Mouse (Mus musculus) heart, embryonic 13.5 days (tissue): ENCODE data around the gene Mthfr. TPM values are rescaled to one million over a fixed set of nuclear protein-coding genes. Genes with fewer than 3 reads are reported as not detected.
A peak's percentile ranks its signal among the peaks of the same experiment; 100 is the strongest.

Source experiments
- ATAC-seq: fragments of 200-750 bp; cut with Nextera tagmentation; 2 replicates; pipeline ENCODE4 v1.8.0; 2017; ENCODE audit warnings: moderate TSS enrichment; ENCODE audit not compliant: insufficient number of reproducible peaks, low FRiP score, low TSS enrichment; ENCODE audit errors: extremely low read depth
- H3K27ac ChIP-seq: fragments of 300-500 bp; sonication (generic); replicated peaks from 2 replicates; pipeline ENCODE4 v1.5.1; 2015; ENCODE audit warnings: moderate library complexity, mild to moderate bottlenecking, inconsistent platforms
- H3K27me3 ChIP-seq: fragments of 300-500 bp; sonication (generic); replicated peaks from 2 replicates; pipeline ENCODE4 v1.6.1; 2015; ENCODE audit warnings: mild to moderate bottlenecking, inconsistent platforms
- H3K36me3 ChIP-seq: fragments of 300-500 bp; sonication (generic); 2 replicates; pipeline ENCODE4 v1.6.1; 2015; ENCODE audit warnings: mild to moderate bottlenecking, inconsistent platforms
- H3K4me1 ChIP-seq: fragments of 300-500 bp; sonication (generic); 2 replicates; pipeline ENCODE4 v1.6.1; 2015; ENCODE audit warnings: inconsistent platforms
- H3K4me2 ChIP-seq: fragments of 300-500 bp; sonication (generic); 2 replicates; pipeline ENCODE4 v1.6.1; 2015; ENCODE audit warnings: inconsistent platforms, mild to moderate bottlenecking, moderate library complexity
- H3K4me3 ChIP-seq: fragments of 300-500 bp; sonication (generic); 2 replicates; pipeline ENCODE4 v1.5.1; 2015; ENCODE audit warnings: moderate library complexity, mild to moderate bottlenecking, inconsistent platforms
- H3K9ac ChIP-seq: fragments of 300-500 bp; sonication (generic); 2 replicates; pipeline ENCODE4 v1.6.1; 2015; ENCODE audit warnings: inconsistent platforms, mild to moderate bottlenecking, moderate library complexity
- H3K9me3 ChIP-seq: fragments of 300-500 bp; sonication (generic); 2 replicates; pipeline ENCODE4 v1.6.1; 2016; ENCODE audit warnings: inconsistent platforms
- WGBS: fragments of 180-500 bp; shearing (Covaris S2); methylation state at CpG from one replicate; pipeline ENCODE4 v1.1.7; 2015; ENCODE audit warnings: mixed read lengths; 5-methylcytosine and 5-hydroxymethylcytosine counted together
- polyA plus RNA-seq: library from polyadenylated mRNA; unstranded; fragments of >200 nt; fragmentation: Nextera tagmentation; extraction: Ambion mirVana; gene quantifications from 2 replicates; pipeline ENCODE4 v1.2.1, GENCODE M21; 2015

Gene Mthfr
- polyA plus RNA-seq, 1 experiment from 2014 or later = 11.7 TPM

- Histone ChIP-seq H3K4me3 (no peak overlapping the region), H3K4me1 (no peaks in the 10 kb centered on the region), H3K4me2 (no peak overlapping the region), H3K36me3 (peaks cover 99% of the 10 kb centered on the region), H3K9me3 (no peaks in the 10 kb centered on the region), H3K27ac (no peak overlapping the region), H3K27me3 (no peaks in the 10 kb centered on the region), H3K9ac (no peak overlapping the region)
- no peak for ATAC-seq
- WGBS = 78% methylated on average over 10 of the region's 10 CpGs
Measured at GRCm38 (mm10) chr4:148015418-148015817, 23.5 kb upstream of the Mthfr start.

GRCm38 (mm10) chr4:148016981-148017380 lies 21.9 kb upstream of the Mthfr start:
- Histone ChIP-seq H3K27ac (no peak overlapping the region), H3K36me3 (peaks cover 99% of the 10 kb centered on the region), H3K9me3 (no peaks in the 10 kb centered on the region), H3K4me3 (no peak overlapping the region), H3K4me1 (no peaks in the 10 kb centered on the region), H3K9ac (no peak overlapping the region), H3K4me2 (no peak overlapping the region), H3K27me3 (no peaks in the 10 kb centered on the region)
- 65% methylated on average over 3 of the region's 3 CpGs for WGBS
- ATAC-seq = no peak

DNA sequence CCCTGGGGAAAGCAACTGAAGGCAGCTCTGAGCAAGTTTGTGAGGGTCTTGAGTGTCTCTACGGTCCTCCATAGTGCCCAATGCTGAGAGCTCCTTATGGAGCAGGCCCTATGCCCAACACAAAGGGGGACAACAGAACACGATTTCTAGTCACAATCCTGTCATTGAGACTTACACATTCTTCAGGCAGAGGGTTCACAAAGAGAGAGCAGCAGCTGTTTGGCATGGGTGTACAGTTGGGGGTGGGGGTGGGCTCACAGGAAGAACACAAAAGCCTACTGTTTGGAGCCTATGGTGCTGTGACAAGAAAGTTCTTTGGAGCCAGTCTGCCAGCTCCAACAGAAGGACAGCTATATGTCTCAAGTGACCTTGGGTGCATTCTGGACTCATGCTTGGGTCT lies 20.5 kb upstream of the Mthfr start:
- Histone ChIP-seq H3K27me3 (no peaks in the 10 kb centered on the region), H3K4me3 (no peak overlapping the region), H3K36me3 (peaks cover 99% of the 10 kb centered on the region), H3K9me3 (no peaks in the 10 kb centered on the region), H3K9ac (no peak overlapping the region), H3K27ac (no peak overlapping the region), H3K4me1 (no peaks in the 10 kb centered on the region), H3K4me2 (no peak overlapping the region)
- WGBS = 83% methylated on average over 2 of the region's 2 CpGs
- ATAC-seq = no peak

DNA sequence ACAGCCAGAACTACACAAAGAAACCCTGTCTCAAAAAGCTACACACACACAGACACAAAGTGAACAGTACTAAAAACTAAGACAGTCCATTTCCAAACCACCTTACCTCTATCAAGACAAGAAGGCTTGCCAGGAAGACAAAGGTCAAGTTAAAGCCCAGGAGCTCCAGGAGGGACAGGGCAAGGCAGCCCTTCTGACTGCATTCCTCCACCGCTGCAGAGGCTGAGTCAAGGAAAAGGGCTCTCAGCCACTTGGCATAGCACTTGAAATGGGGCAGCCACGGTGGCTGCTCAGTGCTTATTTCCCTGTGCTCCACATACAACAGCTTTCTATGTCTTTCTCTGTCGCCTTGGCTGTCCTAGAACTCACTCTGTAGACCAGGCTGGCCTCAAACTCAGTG lies 14.9 kb upstream of the Mthfr start:
- no peaks in the 10 kb centered on the region for H3K4me1 ChIP-seq
- WGBS = 82% methylated on average over 3 of the region's 3 CpGs
- H3K9me3 ChIP-seq = no peaks in the 10 kb centered on the region
- no peak overlapping the region for H3K27ac ChIP-seq
- peaks cover 96% of the 10 kb centered on the region for H3K36me3 ChIP-seq
- H3K9ac ChIP-seq = no peak overlapping the region
- H3K4me2 ChIP-seq = no peak overlapping the region
- ATAC-seq = no peak
- H3K4me3 ChIP-seq = no peak overlapping the region
- no peaks in the 10 kb centered on the region for H3K27me3 ChIP-seq

DNA sequence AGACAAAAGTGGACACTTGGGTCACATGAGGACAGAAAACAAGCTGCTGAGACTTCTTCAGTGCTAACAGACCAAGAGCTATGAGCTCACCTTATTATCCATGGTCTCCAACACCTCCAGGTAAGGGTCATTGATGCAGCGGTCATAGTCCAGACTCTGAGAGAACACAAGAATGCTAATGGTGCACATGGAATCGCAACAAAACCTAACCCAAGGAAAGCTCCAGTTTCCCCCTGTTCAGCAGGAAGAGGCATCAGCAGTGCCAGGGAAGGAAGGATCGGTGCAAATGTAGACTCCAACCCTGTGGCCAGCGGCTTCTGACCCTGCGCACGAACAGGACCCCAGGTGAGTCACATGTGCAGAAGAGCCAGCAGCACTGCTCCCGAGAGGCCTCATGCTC lies 9.6 kb upstream of the Mthfr start:
- WGBS = 93% methylated on average over 7 of the region's 7 CpGs
- no peak overlapping the region for H3K4me2 ChIP-seq
- no peaks in the 10 kb centered on the region for H3K9me3 ChIP-seq
- no peak overlapping the region for H3K9ac ChIP-seq
- ATAC-seq = no peak
- H3K4me1 ChIP-seq = no peaks in the 10 kb centered on the region
- no peaks in the 10 kb centered on the region for H3K27me3 ChIP-seq
- H3K27ac ChIP-seq = no peak overlapping the region
- H3K4me3 ChIP-seq = no peak overlapping the region
- peaks cover 71% of the 10 kb centered on the region for H3K36me3 ChIP-seq

GRCm38 (mm10) chr4:148030506-148030905 lies 8.4 kb upstream of the Mthfr start:
- Histone ChIP-seq H3K36me3 (peaks cover 71% of the 10 kb centered on the region), H3K4me2 (no peak overlapping the region), H3K9me3 (no peaks in the 10 kb centered on the region), H3K4me3 (no peak overlapping the region), H3K27ac (no peak overlapping the region), H3K4me1 (no peaks in the 10 kb centered on the region), H3K27me3 (no peaks in the 10 kb centered on the region), H3K9ac (no peak overlapping the region)
- WGBS = 93% methylated on average over 5 of the region's 5 CpGs
- no peak for ATAC-seq

DNA sequence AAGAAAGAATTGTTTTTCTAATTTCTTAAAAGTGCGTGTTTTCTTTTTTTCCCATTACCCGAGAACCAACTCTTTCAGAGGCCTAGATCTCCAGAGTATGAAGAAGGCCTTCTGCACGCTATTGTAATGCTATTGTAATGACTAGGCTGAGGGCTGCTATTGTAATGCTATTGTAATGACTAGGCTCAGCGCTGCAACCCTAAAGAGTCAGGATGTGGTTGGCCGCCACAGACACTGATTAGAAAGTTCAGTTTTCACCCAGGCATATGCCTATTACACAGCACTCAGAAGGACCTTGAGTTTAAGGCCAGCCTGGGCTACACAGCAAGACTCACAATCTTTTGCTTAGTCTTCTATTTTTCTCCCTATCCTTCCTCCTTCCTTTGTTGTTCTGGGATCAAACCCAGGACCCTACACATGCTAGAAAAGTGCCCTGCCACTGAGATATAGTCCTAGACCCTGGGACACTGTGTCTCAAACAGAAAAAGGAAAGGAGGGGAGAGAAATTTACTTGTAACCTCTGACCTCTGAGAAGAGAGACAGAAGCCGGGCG lies 4.9 kb upstream of the Mthfr start:
- Histone ChIP-seq H3K4me2 (no peak overlapping the region), H3K4me3 (no peak overlapping the region), H3K27me3 (no peaks in the 10 kb centered on the region), H3K9me3 (no peaks in the 10 kb centered on the region), H3K4me1 (peaks cover 10% of the 10 kb centered on the region), H3K27ac (no peak overlapping the region), H3K9ac (no peak overlapping the region), H3K36me3 (peaks cover 49% of the 10 kb centered on the region)
- 82% methylated on average over 7 of the region's 7 CpGs for WGBS
- no peak for ATAC-seq

DNA sequence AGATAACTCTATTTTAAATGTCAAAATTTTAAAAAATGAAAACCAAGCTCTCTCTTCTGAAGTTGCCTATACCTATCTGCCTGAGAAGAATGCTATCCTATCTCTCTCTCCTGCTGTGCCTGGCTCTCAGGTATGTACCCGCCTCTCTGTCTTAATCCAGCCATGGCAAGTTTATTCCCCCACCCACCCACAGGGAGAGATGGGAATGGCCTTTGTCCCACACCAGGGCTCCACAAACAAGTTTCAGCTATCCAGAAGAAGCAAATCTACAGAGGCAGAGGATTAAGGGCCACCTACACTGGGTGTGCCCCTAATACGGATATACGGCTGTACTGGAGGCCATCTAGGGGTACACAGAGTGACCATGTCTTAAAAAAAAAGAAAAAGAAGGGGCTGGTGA lies 3.4 kb upstream of the Mthfr start:
- Histone ChIP-seq H3K27ac (no peak overlapping the region), H3K4me1 (peaks cover 24% of the 10 kb centered on the region), H3K9ac (no peak overlapping the region), H3K9me3 (no peaks in the 10 kb centered on the region), H3K36me3 (peaks cover 38% of the 10 kb centered on the region), H3K4me3 (no peak overlapping the region), H3K27me3 (no peaks in the 10 kb centered on the region), H3K4me2 (no peak overlapping the region)
- 79% methylated on average over 3 of the region's 3 CpGs for WGBS
- ATAC-seq = no peak

- H3K9ac ChIP-seq = peak overlapping the region; percentile 86
- H3K36me3 ChIP-seq = peaks cover 32% of the 10 kb centered on the region
- H3K4me3 ChIP-seq = peak overlapping the region; percentile 87
- H3K27ac ChIP-seq = peak overlapping the region; percentile 86
- H3K4me1 ChIP-seq = peaks cover 49% of the 10 kb centered on the region
- no peaks in the 10 kb centered on the region for H3K9me3 ChIP-seq
- peak overlapping the region; percentile 95 for H3K4me2 ChIP-seq
- WGBS = 6% methylated on average over 26 of the region's 26 CpGs
- ATAC-seq = no peak
- H3K27me3 ChIP-seq = no peaks in the 10 kb centered on the region
Measured at GRCm38 (mm10) chr4:148038079-148038599, 738 bp upstream of the Mthfr start.

DNA sequence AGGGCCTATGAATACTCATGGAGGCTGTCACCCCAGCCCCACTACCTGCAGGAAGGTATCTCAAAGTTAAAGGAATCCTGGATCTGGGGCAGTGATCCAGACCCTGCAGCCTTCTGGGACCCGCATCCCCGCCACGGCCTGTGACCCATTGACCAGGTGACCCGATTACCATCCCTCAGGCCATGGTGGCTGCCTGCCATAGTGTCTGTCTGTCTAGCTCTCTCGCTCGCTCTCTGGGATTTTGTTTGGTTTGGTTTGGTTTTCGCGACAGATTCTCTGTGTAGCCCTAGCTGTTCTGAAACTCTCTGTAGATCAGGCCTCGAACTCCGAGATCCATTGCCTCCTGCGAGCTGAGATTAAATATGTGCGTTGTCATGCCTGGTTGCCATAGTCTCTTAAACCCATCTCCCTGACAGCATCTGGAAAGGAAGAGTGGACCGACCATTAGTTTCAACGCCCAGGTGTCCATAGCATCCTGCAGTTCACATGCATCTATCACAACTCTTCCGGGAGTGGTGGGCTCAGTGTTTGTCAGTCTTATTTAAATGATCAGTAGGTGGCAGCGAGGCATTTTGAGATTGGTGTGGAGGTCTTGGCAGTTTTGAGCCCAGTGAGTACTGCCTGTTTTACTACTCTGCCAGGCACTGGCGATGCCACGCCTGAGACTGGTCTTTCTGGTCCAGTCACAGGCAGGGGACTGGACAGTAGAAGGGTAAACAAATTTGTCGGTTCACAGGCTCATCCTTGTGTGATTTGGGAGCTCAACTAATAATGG lies 564 bp downstream of the Mthfr start:
- WGBS = 19% methylated on average over 19 of the region's 19 CpGs
- H3K4me3 ChIP-seq = peak overlapping the region; percentile 87
- no peaks in the 10 kb centered on the region for H3K9me3 ChIP-seq
- no peak for ATAC-seq
- H3K27ac ChIP-seq = peak overlapping the region; percentile 92
- peaks cover 52% of the 10 kb centered on the region for H3K4me1 ChIP-seq
- H3K27me3 ChIP-seq = no peaks in the 10 kb centered on the region
- peak overlapping the region; percentile 91 for H3K9ac ChIP-seq
- peaks cover 33% of the 10 kb centered on the region for H3K36me3 ChIP-seq
- H3K4me2 ChIP-seq = peak overlapping the region; percentile 95

GRCm38 (mm10) chr4:148040029-148040830 lies 1.4 kb downstream of the Mthfr start:
- ATAC-seq = no peak
- peaks cover 54% of the 10 kb centered on the region for H3K4me1 ChIP-seq
- peaks cover 33% of the 10 kb centered on the region for H3K36me3 ChIP-seq
- H3K9me3 ChIP-seq = no peaks in the 10 kb centered on the region
- H3K4me2 ChIP-seq = peak overlapping the region; percentile 95
- no peaks in the 10 kb centered on the region for H3K27me3 ChIP-seq
- peak overlapping the region; percentile 91 for H3K9ac ChIP-seq
- H3K27ac ChIP-seq = peak overlapping the region; percentile 92
- H3K4me3 ChIP-seq = peak overlapping the region; percentile 87
- WGBS = 60% methylated on average over 15 of the region's 15 CpGs
